ENCODE assay signal across 13 mouse cellular contexts in the genomic region with DNA sequence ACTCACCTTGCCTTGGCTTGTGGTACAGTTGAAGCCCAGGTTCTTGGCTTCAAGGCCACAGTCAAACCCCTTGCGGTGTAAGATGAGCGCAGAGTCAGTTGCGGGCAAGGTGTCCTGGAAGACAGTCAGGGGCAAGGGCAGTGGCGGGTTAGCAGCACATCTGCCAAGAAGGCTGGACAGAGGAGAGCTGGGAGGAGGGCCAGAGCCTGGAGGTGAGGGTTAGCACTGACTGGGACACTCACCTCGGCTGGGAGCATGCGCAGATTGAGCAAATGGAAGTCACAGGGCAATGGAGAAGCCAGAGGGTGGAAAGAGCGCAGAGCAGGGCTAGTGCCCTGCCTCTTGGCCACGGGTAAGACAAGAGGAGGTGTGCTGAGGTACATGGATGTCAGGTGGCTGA.
"Had no signal": no experiment of that assay in that cellular context is flagged by ENCODE, and none has a peak within 500 bp of the region (broad histone marks: within the 10 kb centered on the region; RNA-seq: fewer than 3 reads in every experiment).

No protein-coding gene starts in this region.

- H3K4me3 ChIP-seq: layer of hippocampus, adult 2 months; left cerebral cortex, adult 2 months; liver, embryonic 13.5 days; stomach, embryonic 15.5 days had no signal

- DNase-seq: layer of hippocampus, adult 9-11 months; layer of hippocampus, postnatal 36 days; liver, embryonic 13.5 days; lung, adult 2 months; midbrain, embryonic 14.5 days; right cerebral cortex, postnatal 4 days; spleen, adult 18-20 months; thymus, postnatal 25 days had no signal

- H3K27ac ChIP-seq: kidney, postnatal 0 days; left cerebral cortex, adult 2 months; liver, embryonic 13.5 days; macrophage; stomach, embryonic 15.5 days had no signal
